Comparison of ENCODE assay signal across 16 mouse cellular contexts in genomic region chr11:118760296-118760988, GRCm38 (mm10).
DNase-seq lines count a peak whose midpoint lies in the region; ATAC-seq lines count a peak whose summit lies in the region.
"Had no signal": no experiment of that assay in that cellular context is flagged by ENCODE, and none has a peak within 500 bp of the region (broad histone marks: within the 10 kb centered on the region; RNA-seq: fewer than 3 reads in every experiment).

No protein-coding gene starts in this region.

- no peaks in the 10 kb centered on the region for H3K36me3 ChIP-seq in midbrain, embryonic 10.5 days
- H3K36me3 ChIP-seq in midbrain, embryonic 11.5 days (ENCODE audit: control insufficient read depth, insufficient read depth, low read length), result no peaks in the 10 kb centered on the region
- H3K36me3 ChIP-seq in hindbrain, embryonic 13.5 days, result no peaks in the 10 kb centered on the region
- H3K36me3 ChIP-seq in neural tube, embryonic 14.5 days (ENCODE audit: control insufficient read depth, insufficient read depth, low read length), result no peaks in the 10 kb centered on the region
- H3K36me3 ChIP-seq: embryonic facial prominence, embryonic 13.5 days; liver, embryonic 13.5 days had no signal

- WGBS in midbrain, embryonic 10.5 days, result 83% methylated on average over 12 of the region's 12 CpGs
- WGBS in midbrain, embryonic 11.5 days, result 84% methylated on average over 12 of the region's 12 CpGs
- WGBS in hindbrain, embryonic 13.5 days, result 53% methylated on average over 12 of the region's 12 CpGs
- WGBS in neural tube, embryonic 14.5 days, result 57% methylated on average over 12 of the region's 12 CpGs

- H3K4me1 ChIP-seq in midbrain, embryonic 10.5 days, result 0 out of 2 replicates have a peak, but pooled peaks cover 6% of the 10 kb centered on the region
- H3K4me1 ChIP-seq in midbrain, embryonic 11.5 days (ENCODE audit: control insufficient read depth, insufficient read depth, low read length), result no peaks in the 10 kb centered on the region
- H3K4me1 ChIP-seq in hindbrain, embryonic 13.5 days (replicated peaks), result peaks cover 46% of the 10 kb centered on the region
- peaks cover 13% of the 10 kb centered on the region for H3K4me1 ChIP-seq in neural tube, embryonic 14.5 days (ENCODE audit: control insufficient read depth, insufficient read depth, low read length)
- H3K4me1 ChIP-seq: embryonic facial prominence, embryonic 13.5 days; liver, embryonic 13.5 days had no signal

- DNase-seq in cerebellum, postnatal 14 days, result peak; percentile 80 to 83
- DNase-seq in cerebellum, adult 8-10 months, result no peak
- no peak for DNase-seq in midbrain, embryonic 10.5 days (ENCODE audit: low spot score)
- no peak for DNase-seq in midbrain, embryonic 11.5 days (ENCODE audit: low spot score, missing footprints)
- no peak for DNase-seq in heart, adult 18-20 months
- no peak for DNase-seq in gastrocnemius, postnatal 25 days
- DNase-seq: adrenal gland, postnatal 25 days; cerebellum, adult 18-20 months; heart, postnatal 10 days; kidney, postnatal 25 days; liver, embryonic 13.5 days; lung, postnatal 10 days had no signal

- no peak overlapping the region for H3K4me2 ChIP-seq in midbrain, embryonic 11.5 days
- H3K4me2 ChIP-seq in hindbrain, embryonic 13.5 days, result no peak overlapping the region
- H3K4me2 ChIP-seq in neural tube, embryonic 14.5 days (ENCODE audit: low read depth, low read length), result no peak overlapping the region
- H3K4me2 ChIP-seq: embryonic facial prominence, embryonic 13.5 days; liver, embryonic 13.5 days had no signal

- no peak overlapping the region for H3K4me3 ChIP-seq in midbrain, embryonic 10.5 days
- H3K4me3 ChIP-seq in midbrain, embryonic 11.5 days (ENCODE audit: low read depth, low read length), result no peak overlapping the region
- no peak overlapping the region for H3K4me3 ChIP-seq in hindbrain, embryonic 13.5 days
- H3K4me3 ChIP-seq in neural tube, embryonic 14.5 days (ENCODE audit: low read depth, low read length), result no peak overlapping the region
- H3K4me3 ChIP-seq: embryonic facial prominence, embryonic 13.5 days; liver, embryonic 13.5 days had no signal

- 0 out of 2 replicates have a peak, but pooled peaks cover 4% of the 10 kb centered on the region for H3K9me3 ChIP-seq in midbrain, embryonic 10.5 days (replicated peaks)
- H3K9me3 ChIP-seq in midbrain, embryonic 11.5 days (ENCODE audit: control insufficient read depth, low read length), result no peaks in the 10 kb centered on the region
- no peaks in the 10 kb centered on the region for H3K9me3 ChIP-seq in hindbrain, embryonic 13.5 days
- H3K9me3 ChIP-seq in neural tube, embryonic 14.5 days (ENCODE audit: control insufficient read depth, low read length), result no peaks in the 10 kb centered on the region
- H3K9me3 ChIP-seq: embryonic facial prominence, embryonic 13.5 days had no signal

- no peak overlapping the region for H3K9ac ChIP-seq in midbrain, embryonic 11.5 days (ENCODE audit: low read length)
- peak overlapping the region; percentile 53; the same call in 1 of the 2 replicates for H3K9ac ChIP-seq in hindbrain, embryonic 13.5 days
- H3K9ac ChIP-seq in neural tube, embryonic 14.5 days (replicated peaks; ENCODE audit: low read depth, low read length), result no peak overlapping the region
- H3K9ac ChIP-seq: embryonic facial prominence, embryonic 13.5 days; liver, embryonic 13.5 days had no signal

- no peak for ATAC-seq in midbrain, embryonic 11.5 days (ENCODE audit: low FRiP score)
- no peak for ATAC-seq in hindbrain, embryonic 13.5 days (ENCODE audit: low FRiP score)
- no peak for ATAC-seq in neural tube, embryonic 14.5 days (ENCODE audit: low read depth)
- ATAC-seq: intestine, postnatal 0 days had no signal

- H3K27me3 ChIP-seq in midbrain, embryonic 10.5 days (ENCODE audit: low read depth, poor library complexity, severe bottlenecking), result no peaks in the 10 kb centered on the region
- H3K27me3 ChIP-seq in midbrain, embryonic 11.5 days (ENCODE audit: control insufficient read depth, insufficient read depth, low read length), result no peaks in the 10 kb centered on the region
- no peaks in the 10 kb centered on the region for H3K27me3 ChIP-seq in hindbrain, embryonic 13.5 days
- no peaks in the 10 kb centered on the region for H3K27me3 ChIP-seq in neural tube, embryonic 14.5 days (ENCODE audit: control insufficient read depth, insufficient read depth, low read length)
- H3K27me3 ChIP-seq: liver, embryonic 13.5 days had no signal

- H3K27ac ChIP-seq in midbrain, embryonic 10.5 days (replicated peaks), result 0 out of 2 replicates have a peak overlapping the region, but pooled peaks have one; percentile 15
- no peak overlapping the region for H3K27ac ChIP-seq in midbrain, embryonic 11.5 days (ENCODE audit: low read depth, low read length)
- H3K27ac ChIP-seq in hindbrain, embryonic 13.5 days, result peak overlapping the region; percentile 85
- peak overlapping the region; percentile 56 for H3K27ac ChIP-seq in neural tube, embryonic 14.5 days (ENCODE audit: low read depth, low read length)
- H3K27ac ChIP-seq: embryonic facial prominence, embryonic 13.5 days; liver, embryonic 13.5 days had no signal

Comparison
In these comparisons a context has a peak if more than half of its experiments do, and no peak if none do; other contexts are left out.
1. DNase-seq: peak in cerebellum, postnatal 14 days (2 of 2); none in cerebellum, adult 8-10 months (single experiment), midbrain, embryonic 10.5 days (single experiment), midbrain, embryonic 11.5 days (single experiment), heart, adult 18-20 months (0 of 2) and gastrocnemius, postnatal 25 days (single experiment).